Mouse (Mus musculus) CD8-positive naive resting alpha-beta T cell, adult 57 days (primary cell): Measurements from ENCODE around the gene Rwdd3. TPM values are rescaled to one million over a fixed set of nuclear protein-coding genes. Genes with fewer than 3 reads are reported as not detected.

ENCODE experiments used
- total RNA-seq: library from RNA; stranded (reverse); gene quantifications from one replicate; pipeline ENCODE4 v1.2.4, GENCODE M21; 2023

The Rwdd3 gene
- 12.0 TPM for total RNA-seq

GRCm38 (mm10) chr3:121171243-121171871, at the start of gene Rwdd3:
Rwdd3 (minus strand) TSS chr3:121171695.

Other genes with a start within 250 kb of the Rwdd3 start
- gene Tmem56, start 111.4 kb upstream of the Rwdd3 start, total RNA-seq: not detected
- gene Alg14, start 120.1 kb upstream of the Rwdd3 start, total RNA-seq: 7.7 TPM